Mouse (Mus musculus) C2C12 (cell line): ENCODE results near the gene Lrrc73. TPM values are rescaled to one million over a fixed set of nuclear protein-coding genes. Genes with fewer than 3 reads are reported as not detected.

Experiments
- H3K27me3 ChIP-seq: one replicate; pipeline ENCODE4 v1.6.1; 2011; ENCODE audit not compliant: control insufficient read depth, insufficient read depth, insufficient read length
- H3K36me3 ChIP-seq: one replicate; pipeline ENCODE4 v1.6.1; 2011; ENCODE audit not compliant: control insufficient read depth, insufficient read depth
- H3K4me3 ChIP-seq: one replicate; pipeline ENCODE4 v1.5.1; 2011; ENCODE audit warnings: mild to moderate bottlenecking, control low read depth; ENCODE audit not compliant: poor library complexity, insufficient read depth, severe bottlenecking
- H3K79me2 ChIP-seq: one replicate; pipeline ENCODE4 v1.6.1; 2011; ENCODE audit not compliant: control insufficient read depth, insufficient read depth
- H3K79me3 ChIP-seq: one replicate; pipeline ENCODE4 v1.6.1; 2011; ENCODE audit warnings: low read depth, control low read depth
- H3ac ChIP-seq: one replicate; pipeline ENCODE3; 2011; ENCODE audit warnings: low read depth; ENCODE audit not compliant: control insufficient read depth, insufficient read length
- CEBPB ChIP-seq: IDR thresholded peaks from one replicate; pipeline ENCODE4 v1.6.1; 2011; ENCODE audit warnings: low read depth, mild to moderate bottlenecking, control low read depth, moderate library complexity
- CTCF ChIP-seq: IDR thresholded peaks from one replicate; pipeline ENCODE4 v1.5.1; 2011; ENCODE audit not compliant: control insufficient read depth, insufficient read depth, insufficient read length
- FOSL1 ChIP-seq: IDR thresholded peaks from one replicate; pipeline ENCODE4 v1.8.0; 2011; ENCODE audit warnings: mild to moderate bottlenecking, low read length; ENCODE audit not compliant: poor library complexity, insufficient read depth, severe bottlenecking
- MAX ChIP-seq: IDR thresholded peaks from one replicate; pipeline ENCODE4 v1.6.1; 2011; ENCODE audit warnings: mild to moderate bottlenecking, control low read depth
- MYOD1 ChIP-seq: IDR thresholded peaks from one replicate; pipeline ENCODE4 v1.6.1; 2011; ENCODE audit warnings: low read depth; ENCODE audit not compliant: control insufficient read depth, insufficient read length
- MYOG ChIP-seq: IDR thresholded peaks from one replicate; pipeline ENCODE4 v1.6.1; 2011; ENCODE audit not compliant: control insufficient read depth, insufficient read length; ENCODE audit errors: extremely low read depth
- USF1 ChIP-seq: IDR thresholded peaks from one replicate; pipeline ENCODE4 v1.6.1; 2011; ENCODE audit warnings: low read depth, mild to moderate bottlenecking, control low read depth, moderate library complexity
- polyA plus RNA-seq: library from polyadenylated mRNA; unstranded; fragments of >200 nt; fragmentation: generic; extraction: Trizol; gene quantifications from one replicate; pipeline ENCODE4 v1.2.1, GENCODE M21; 2012; ENCODE audit warnings: missing spikeins

The Lrrc73 gene
- polyA plus RNA-seq, 1 experiment: 5.3 TPM

GRCm38 (mm10) chr17:46285407-46285806 lies 32.1 kb downstream of the Lrrc73 start:
- H3K27me3 ChIP-seq: no peaks in the 10 kb centered on the region
- TF ChIP-seq USF1 (no peak), MYOD1 (no peak), MAX (no peak)
- no peak overlapping the region for H3K4me3 ChIP-seq
- no peak overlapping the region for H3ac ChIP-seq
- peaks cover 22% of the 10 kb centered on the region for H3K79me2 ChIP-seq
- H3K36me3 ChIP-seq: peaks cover 6% of the 10 kb centered on the region
- H3K79me3 ChIP-seq: peaks cover 22% of the 10 kb centered on the region

DNA sequence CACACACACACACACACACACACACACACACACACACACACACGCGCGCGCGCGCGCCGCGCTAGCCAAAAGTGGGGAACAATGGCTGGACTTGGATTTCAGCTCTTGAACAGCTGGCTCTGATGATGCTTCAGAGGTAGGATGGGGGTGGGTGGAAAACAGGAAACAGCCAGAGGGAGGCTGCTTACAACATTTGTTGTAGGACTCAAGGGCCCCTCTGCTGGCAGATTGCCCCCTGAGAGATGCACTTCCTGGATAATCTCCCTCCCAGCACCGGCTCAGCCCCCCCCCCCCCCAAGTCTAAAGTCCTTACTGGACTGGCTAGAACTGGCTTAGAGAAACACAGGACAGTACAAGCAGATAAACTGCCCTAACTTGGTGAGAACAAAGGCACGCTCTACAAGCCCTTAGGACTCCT lies 34.4 kb downstream of the Lrrc73 start:
- no peak for TF ChIP-seq FOSL1
- no peak for TF ChIP-seq CTCF
- no peaks in the 10 kb centered on the region for H3K27me3 ChIP-seq

DNA sequence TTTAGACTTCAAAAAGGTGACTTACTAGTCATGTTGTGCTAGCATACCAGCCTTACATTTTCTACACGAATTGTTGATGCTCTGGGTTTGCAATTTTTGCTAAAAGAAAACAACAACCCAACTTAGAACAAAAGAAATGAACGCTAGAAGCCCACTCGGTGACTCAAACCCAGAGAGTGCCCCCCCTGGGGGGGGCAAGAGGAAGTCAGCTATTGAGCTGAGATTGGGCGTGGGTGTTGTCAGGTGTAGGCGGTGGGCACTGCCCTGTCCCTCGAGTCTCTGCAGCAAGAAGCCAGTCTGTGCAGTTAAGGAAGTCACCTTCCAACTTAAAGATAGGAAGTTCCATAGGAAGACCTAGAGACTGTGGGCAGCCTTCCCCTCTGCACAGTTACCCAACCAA lies 43.3 kb downstream of the Lrrc73 start:
- H3K79me3 ChIP-seq: no peaks in the 10 kb centered on the region
- H3K79me2 ChIP-seq: no peaks in the 10 kb centered on the region
- no peaks in the 10 kb centered on the region for H3K36me3 ChIP-seq
- H3ac ChIP-seq: no peak overlapping the region
- peaks cover 9% of the 10 kb centered on the region for H3K27me3 ChIP-seq
- no peak overlapping the region for H3K4me3 ChIP-seq
- TF ChIP-seq USF1: no peak
- TF ChIP-seq CEBPB: no peak
- TF ChIP-seq CTCF: no peak

More for the DNA sequence above, 34.4 kb downstream of the Lrrc73 start:
- H3K79me3 ChIP-seq: peaks cover under 1% of the 10 kb centered on the region
- H3K36me3 ChIP-seq: no peaks in the 10 kb centered on the region
- H3ac ChIP-seq: no peak overlapping the region
- H3K79me2 ChIP-seq: no peaks in the 10 kb centered on the region
- no peak overlapping the region for H3K4me3 ChIP-seq

DNA sequence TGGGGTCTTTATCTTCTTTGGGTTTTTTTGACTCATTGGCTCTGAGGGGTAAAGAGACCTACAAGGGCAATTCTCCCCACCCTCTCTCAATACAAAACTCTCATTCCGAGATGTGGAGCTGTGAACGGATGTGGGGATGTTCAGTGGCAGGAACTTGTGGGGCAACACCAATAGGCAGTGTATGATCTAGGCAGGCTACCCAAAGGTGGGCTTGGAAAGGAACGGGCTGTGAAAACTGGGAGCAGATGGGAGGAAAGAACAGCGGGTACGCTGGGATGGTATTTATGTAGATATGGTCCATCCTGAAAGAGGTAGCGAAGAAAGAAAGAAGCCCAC lies 43.7 kb downstream of the Lrrc73 start:
- Histone ChIP-seq H3K27me3 (peaks cover 9% of the 10 kb centered on the region), H3K79me3 (no peaks in the 10 kb centered on the region), H3ac (peak overlapping the region; percentile 62), H3K4me3 (no peak overlapping the region), H3K36me3 (no peaks in the 10 kb centered on the region), H3K79me2 (no peaks in the 10 kb centered on the region)
- TF ChIP-seq FOSL1 (no peak), CTCF (no peak), USF1 (no peak), CEBPB (no peak), MYOD1 (no peak), MAX (no peak), MYOG (no peak)

DNA sequence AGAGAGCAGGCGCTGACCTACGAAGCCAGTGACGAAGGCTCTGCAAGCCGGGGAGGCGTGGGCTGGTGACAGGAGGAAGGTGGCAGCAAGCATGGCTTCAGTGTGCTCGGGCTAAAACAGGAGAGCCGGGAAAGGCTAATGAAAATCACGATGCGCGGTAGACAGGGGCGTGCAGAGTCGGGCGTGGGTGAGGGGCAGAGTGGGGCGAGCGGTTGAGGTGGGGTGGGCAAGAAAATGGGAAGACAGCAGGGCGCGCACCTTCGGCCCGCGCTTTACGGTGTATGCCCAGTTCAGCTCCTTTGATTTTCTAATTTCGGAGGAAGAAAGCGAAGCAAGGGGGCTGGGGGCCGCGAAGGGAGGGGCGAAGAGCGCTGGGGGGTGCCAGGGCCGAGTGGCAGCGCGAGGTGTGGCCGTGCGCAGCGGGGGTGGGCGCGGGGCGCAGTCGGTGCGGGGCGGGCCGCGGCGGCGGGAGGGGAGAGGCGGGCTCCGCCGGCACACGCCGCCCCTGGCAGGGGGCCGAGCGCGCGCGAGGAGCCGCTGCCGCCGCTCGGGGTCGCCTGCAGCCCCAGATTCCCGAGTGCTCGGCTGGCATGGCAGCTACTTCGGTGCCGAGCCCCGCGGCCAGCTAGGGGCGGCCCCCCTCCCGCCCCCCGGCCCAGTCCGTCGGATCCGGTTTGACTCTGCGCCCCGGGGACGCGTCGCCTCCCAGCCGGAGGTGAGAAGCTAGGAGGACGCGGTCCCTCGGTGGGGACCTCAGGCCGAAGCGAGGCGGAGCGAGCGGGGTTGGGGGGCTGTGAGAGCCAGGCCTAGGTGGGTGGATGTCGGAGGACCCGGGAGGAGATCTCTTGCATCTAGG lies 44.3 kb downstream of the Lrrc73 start, which contains the start of gene Dlk2:
Gene Dlk2, plus strand, starts transcription at position 58 of the 856 bp plus-strand sequence.
- Histone ChIP-seq H3K79me3 (no peaks in the 10 kb centered on the region), H3K36me3 (no peaks in the 10 kb centered on the region), H3K4me3 (peak within 1 kb of the TSS; percentile 43), H3ac (peak within 1 kb of the TSS; percentile 62), H3K79me2 (no peaks in the 10 kb centered on the region), H3K27me3 (peaks cover 9% of the 10 kb centered on the region)
- TF ChIP-seq CEBPB (no peak), FOSL1 (no peak), MYOG (no peak), MYOD1 (no peak), CTCF (no peak), MAX (no peak), USF1 (no peak)

DNA sequence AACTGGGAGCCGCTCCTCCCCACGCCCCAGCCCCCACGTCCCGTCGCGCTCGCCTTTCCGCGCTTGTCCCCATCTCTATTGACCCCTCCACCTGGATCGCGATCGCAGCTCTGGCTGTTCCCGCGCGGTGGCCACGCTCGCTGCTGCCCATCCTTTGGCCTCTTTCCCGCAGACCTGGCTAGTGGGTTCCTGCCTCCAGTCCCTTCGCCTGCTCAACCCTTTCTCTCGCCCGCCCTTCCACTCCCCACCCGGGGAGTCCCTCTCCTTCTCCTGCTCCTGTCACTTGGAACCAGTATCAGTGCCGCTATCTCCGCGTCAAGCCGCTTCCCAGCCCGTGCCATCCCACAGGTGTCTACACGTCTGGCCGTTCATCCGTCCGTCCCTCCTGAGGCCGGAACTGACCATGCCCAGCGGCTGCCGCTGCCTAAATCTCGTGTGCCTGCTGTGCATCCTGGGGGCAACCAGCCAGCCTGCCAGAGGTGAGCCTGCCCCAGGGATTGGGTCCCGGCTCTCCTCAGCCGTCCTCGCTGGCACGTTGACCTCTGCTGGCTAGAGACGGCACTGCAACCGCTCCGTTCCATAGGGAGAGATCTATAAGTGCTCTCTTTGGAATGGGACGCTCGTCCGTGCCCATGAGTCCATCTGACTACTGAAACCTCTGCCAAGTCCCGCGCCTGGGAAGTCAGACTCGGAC lies 45.0 kb downstream of the Lrrc73 start:
- no peaks in the 10 kb centered on the region for H3K36me3 ChIP-seq
- H3K79me3 ChIP-seq: no peaks in the 10 kb centered on the region
- TF ChIP-seq FOSL1 (no peak), CTCF (peak; percentile 88)
- H3K4me3 ChIP-seq: peak overlapping the region; percentile 43
- no peaks in the 10 kb centered on the region for H3K79me2 ChIP-seq
- H3ac ChIP-seq: peak overlapping the region; percentile 62
- peaks cover 9% of the 10 kb centered on the region for H3K27me3 ChIP-seq
